Mouse (Mus musculus) small intestine, adult 2 months (tissue): ENCODE measurements around the gene Pex11b. TPM values are rescaled to one million over a fixed set of nuclear protein-coding genes. Genes with fewer than 3 reads are reported as not detected.
"Not testable (repeated sequence)": the region's sequence is repeated elsewhere in the genome, so short reads cannot be mapped to it uniquely, and the experiment has no call there.

Experiments
- H3K27ac ChIP-seq: fragments of 200-500 bp; 2 replicates; pipeline ENCODE4 v1.5.1; 2012; ENCODE audit warnings: low read depth, low read length, control low read depth, inconsistent platforms; ENCODE audit not compliant: insufficient read depth
- H3K27me3 ChIP-seq: fragments of 200-500 bp; 2 replicates; pipeline ENCODE4 v1.6.1; 2012; ENCODE audit warnings: mild to moderate bottlenecking, moderate library complexity, low read length, inconsistent platforms; ENCODE audit not compliant: control insufficient read depth, insufficient read depth
- H3K36me3 ChIP-seq: fragments of 200-500 bp; 2 replicates; pipeline ENCODE4 v1.6.1; 2012; ENCODE audit warnings: mild to moderate bottlenecking, low read length, control low read depth, inconsistent platforms; ENCODE audit not compliant: control insufficient read depth, insufficient read depth
- H3K4me1 ChIP-seq: fragments of 200-500 bp; 2 replicates; pipeline ENCODE4 v1.6.1; 2012; ENCODE audit warnings: low read length, inconsistent platforms, mixed read lengths; ENCODE audit not compliant: control insufficient read depth, insufficient read depth, insufficient read length
- H3K4me3 ChIP-seq: fragments of 200-500 bp; 2 replicates; pipeline ENCODE4 v1.5.1; 2012; ENCODE audit warnings: low read depth, mild to moderate bottlenecking, control low read depth, inconsistent platforms, low read length, moderate library complexity
- CTCF ChIP-seq: fragments of 200-500 bp; IDR thresholded peaks from 2 replicates; pipeline ENCODE4 v1.5.1; 2012; ENCODE audit warnings: low read depth, mild to moderate bottlenecking, control low read depth, inconsistent platforms, low read length, moderate library complexity, mixed read lengths; ENCODE audit not compliant: insufficient replicate concordance, insufficient read length; ENCODE audit errors: extremely low read depth
- POLR2A ChIP-seq: fragments of 200-500 bp; IDR thresholded peaks from 2 replicates; pipeline ENCODE4 v1.6.1; 2012; ENCODE audit warnings: low read depth, mild to moderate bottlenecking, control low read depth, inconsistent platforms, low read length, moderate library complexity
- WGBS: fragments of 180-500 bp; shearing (Covaris S2); methylation state at CpG from one replicate; pipeline ENCODE4 v1.1.7; 2018; 5-methylcytosine and 5-hydroxymethylcytosine counted together
- polyA plus RNA-seq: library from polyadenylated mRNA; depleted of rRNA; stranded (reverse); fragments of >200 nt; gene quantifications from 2 replicates; pipeline ENCODE4 v1.2.3, GENCODE M21; 2012

The Pex11b gene
- polyA plus RNA-seq, 1 experiment: 21.1 TPM

DNA sequence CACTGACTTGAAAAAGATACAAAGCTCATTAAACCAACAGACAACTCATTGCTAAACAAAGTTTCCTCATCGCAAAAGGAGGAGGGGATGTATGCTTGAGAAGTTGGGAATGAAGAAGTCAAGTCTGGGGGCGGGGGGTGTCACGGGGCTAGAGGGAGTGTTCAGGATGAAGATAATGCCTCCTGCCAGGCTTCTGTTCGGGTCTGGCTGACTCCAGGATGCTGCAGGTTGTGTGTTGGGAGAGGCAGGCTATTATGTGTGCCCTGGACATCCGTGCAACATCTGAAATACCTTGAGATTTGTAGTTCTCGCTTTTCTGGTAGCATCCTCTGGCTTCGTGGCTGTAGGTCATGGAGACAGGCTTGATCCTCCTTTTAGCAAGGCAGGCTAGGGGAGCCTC is 43.3 kb downstream of the Pex11b start:
- 78% methylated on average over 7 of the region's 7 CpGs for WGBS
- Histone ChIP-seq H3K4me1 (peaks cover 7% of the 10 kb centered on the region), H3K27ac (no peak overlapping the region), H3K4me3 (no peak overlapping the region), H3K27me3 (no peaks in the 10 kb centered on the region), H3K36me3 (no peaks in the 10 kb centered on the region)
- TF ChIP-seq POLR2A (no peak), CTCF (no peak)

DNA sequence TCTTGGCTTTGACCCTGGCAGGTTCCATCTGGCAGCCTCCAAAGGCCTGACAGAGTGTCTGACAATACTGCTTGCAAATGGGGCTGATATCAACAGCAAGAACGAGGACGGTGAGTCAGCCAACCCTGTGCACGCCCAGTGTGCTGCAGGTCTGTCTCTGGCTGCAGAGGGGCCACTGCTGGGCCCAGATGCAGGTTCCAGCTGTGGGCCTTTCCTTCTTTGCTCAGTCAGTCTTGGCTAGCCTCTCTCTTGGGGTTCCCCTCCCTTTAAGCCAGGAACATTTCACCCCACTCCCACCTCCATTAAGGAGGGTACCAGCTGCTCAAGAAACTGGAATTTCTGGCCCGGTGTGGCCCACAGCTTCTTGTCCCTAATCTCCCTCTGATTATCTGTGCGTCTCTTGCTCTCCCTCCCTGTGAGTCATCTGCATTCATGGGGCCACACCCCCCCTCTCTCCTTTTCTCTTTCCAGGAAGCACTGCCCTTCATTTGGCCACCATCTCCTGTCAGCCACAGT is 44.0 kb downstream of the Pex11b start:
- Histone ChIP-seq H3K27ac (no peak overlapping the region), H3K36me3 (no peaks in the 10 kb centered on the region), H3K4me1 (peaks cover 7% of the 10 kb centered on the region), H3K27me3 (0 out of 2 replicates have a peak, but pooled peaks cover 1% of the 10 kb centered on the region), H3K4me3 (no peak overlapping the region)
- 12% methylated on average over 5 of the region's 5 CpGs for WGBS
- no peak for TF ChIP-seq POLR2A
- no peak for TF ChIP-seq CTCF

DNA sequence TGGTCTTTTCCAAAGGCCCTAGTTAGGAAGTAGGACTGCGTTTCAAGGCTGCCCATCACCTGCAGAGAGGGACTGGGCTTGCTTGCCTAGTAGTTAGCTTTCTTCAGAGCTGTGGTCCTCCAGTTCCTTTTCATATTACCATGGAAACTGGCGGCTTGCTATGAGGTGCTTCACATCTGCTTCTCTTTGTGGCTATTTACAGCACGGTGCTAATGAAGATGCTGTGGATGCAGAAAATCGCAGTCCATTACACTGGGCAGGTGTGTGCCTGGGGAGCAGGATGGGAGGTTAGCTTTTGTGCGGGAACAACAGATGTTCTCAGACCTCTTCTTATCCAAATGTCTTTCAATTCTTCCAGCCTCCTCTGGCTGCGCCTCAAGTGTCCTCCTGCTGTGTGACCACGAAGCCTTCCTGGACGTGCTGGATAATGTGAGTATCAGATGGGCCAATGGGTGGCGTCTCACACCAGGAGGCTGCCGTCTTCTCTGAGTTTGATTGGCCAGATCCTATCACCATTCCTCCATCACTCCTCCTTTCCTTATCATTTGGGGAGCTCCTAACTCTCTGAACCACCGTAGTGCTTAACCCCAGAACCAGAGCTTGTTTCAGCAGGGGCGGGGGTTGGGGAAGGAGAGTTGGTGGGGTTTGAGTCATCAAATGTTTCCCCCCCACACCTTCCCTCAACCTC is 45.2 kb downstream of the Pex11b start:
- no peak for TF ChIP-seq CTCF
- no peak for TF ChIP-seq POLR2A
- Histone ChIP-seq H3K4me1 (peaks cover 8% of the 10 kb centered on the region), H3K27me3 (peaks cover 9% of the 10 kb centered on the region; the same call in 1 of the 2 replicates), H3K27ac (no peak overlapping the region), H3K36me3 (no peaks in the 10 kb centered on the region), H3K4me3 (no peak overlapping the region)
- 62% methylated on average over 12 of the region's 12 CpGs for WGBS

DNA sequence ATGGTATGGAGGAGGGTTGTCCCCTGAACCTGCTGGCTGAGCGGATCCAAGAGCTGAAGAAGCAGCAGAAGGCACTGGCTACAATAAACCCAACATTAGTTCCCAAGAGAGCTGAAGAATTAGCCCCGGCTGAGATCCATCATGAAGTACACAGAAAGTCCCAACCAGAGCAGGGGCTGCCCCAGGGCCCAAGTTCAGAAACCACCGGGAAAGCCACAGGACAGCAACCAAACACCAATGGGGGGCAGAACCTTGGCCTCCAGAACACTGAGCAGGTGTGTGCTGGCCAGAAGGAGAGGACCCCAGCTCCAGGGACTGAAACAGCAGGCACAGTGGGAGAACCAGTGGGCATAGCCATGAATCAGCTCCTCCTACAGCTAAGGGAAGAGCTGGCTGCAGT is 48.3 kb downstream of the Pex11b start:
- no peaks in the 10 kb centered on the region for H3K36me3 ChIP-seq
- H3K27ac ChIP-seq: no peak overlapping the region
- H3K4me1 ChIP-seq: peaks cover 5% of the 10 kb centered on the region
- no peak overlapping the region for H3K4me3 ChIP-seq
- H3K27me3 ChIP-seq: peaks cover 11% of the 10 kb centered on the region; the same call in 1 of the 2 replicates
- TF ChIP-seq POLR2A (no peak), CTCF (no peak)
- 86% methylated on average over 3 of the region's 3 CpGs for WGBS

DNA sequence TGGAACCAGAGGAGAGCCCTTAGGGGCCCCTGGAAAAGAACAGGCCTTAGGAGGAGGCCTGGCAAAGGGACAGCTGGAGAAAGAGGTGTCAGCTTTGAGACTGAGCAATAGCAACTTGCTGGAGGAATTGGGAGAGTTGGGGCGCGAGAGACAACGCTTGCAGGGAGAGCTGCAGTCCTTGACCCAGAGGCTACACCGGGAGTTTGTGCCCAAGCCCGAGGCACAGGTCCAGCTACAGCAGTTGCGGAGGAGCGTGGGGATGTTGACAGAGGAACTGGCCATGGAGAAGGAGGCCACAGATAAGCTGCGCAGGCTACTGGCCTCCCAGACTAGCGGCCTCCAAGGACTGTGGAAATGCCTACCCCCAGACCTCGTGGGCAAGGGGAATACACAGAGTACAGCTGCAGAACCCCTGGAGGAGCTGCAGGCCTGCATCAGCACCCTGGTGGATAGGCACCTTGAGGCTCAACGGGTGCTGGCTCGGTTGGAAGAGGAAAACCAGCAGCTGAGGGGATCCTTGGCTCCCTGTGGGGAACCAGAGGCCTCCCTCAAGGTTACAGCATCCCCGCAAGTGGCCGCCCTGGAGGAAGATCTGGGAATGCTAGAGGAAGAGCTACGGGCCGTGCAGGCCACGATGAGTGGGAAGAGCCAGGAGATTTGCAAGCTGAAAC is 49.1 kb downstream of the Pex11b start:
- WGBS: 56% methylated on average over 17 of the region's 17 CpGs
- TF ChIP-seq CTCF (no peak), POLR2A (no peak)
- H3K27me3 ChIP-seq: peaks cover 13% of the 10 kb centered on the region; the same call in 1 of the 2 replicates
- H3K36me3 ChIP-seq: no peaks in the 10 kb centered on the region
- H3K4me1 ChIP-seq: peaks cover 3% of the 10 kb centered on the region; the same call in 1 of the 2 replicates
- no peak overlapping the region for H3K27ac ChIP-seq
- peak overlapping the region; percentile 33; the same call in 1 of the 2 replicates for H3K4me3 ChIP-seq

DNA sequence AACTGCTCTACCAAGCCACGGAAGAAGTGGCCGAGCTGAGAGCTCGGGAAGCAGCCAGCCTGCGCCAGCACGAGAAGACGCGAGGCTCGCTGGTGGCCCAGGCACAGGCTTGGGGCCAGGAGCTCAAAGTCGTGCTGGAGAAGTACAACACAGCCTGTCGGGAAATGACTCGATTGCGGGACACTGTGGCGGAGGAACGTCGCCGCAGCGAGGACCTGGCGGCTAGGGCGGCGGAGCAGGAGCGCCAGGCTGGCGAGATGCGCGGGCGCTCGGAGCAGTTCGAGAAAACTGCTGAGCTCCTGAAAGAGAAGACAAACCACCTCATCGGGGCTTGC is 49.6 kb downstream of the Pex11b start:
- TF ChIP-seq POLR2A: no peak
- no peak for TF ChIP-seq CTCF
- Histone ChIP-seq H3K36me3 (no peaks in the 10 kb centered on the region), H3K27ac (no peak overlapping the region), H3K27me3 (peaks cover 16% of the 10 kb centered on the region), H3K4me3 (peak overlapping the region; percentile 33), H3K4me1 (peaks cover 3% of the 10 kb centered on the region; the same call in 1 of the 2 replicates)
- 12% methylated on average over 28 of the region's 28 CpGs for WGBS

DNA sequence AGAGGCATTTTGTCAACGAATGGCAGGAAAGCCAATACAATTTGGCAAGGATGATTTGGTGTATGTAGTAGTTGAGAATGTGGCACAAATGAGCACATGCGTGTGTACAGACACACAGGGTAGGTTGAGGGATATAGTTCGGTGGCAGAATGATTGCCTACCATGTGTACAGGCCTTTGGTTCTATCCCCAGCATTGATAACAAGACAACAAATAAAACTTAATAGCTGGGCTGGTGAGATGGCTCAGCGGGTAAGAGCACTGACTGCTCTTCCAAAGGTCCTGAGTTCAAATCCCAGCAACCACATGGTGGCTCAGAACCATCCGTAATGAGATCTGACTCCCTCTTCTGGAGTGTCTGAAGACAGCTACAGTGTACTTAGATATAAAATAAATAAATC is 50.9 kb downstream of the Pex11b start:
- WGBS: 89% methylated on average over 5 of the region's 5 CpGs
- not testable (repeated sequence) for H3K36me3 ChIP-seq, H3K4me3 ChIP-seq, H3K27ac ChIP-seq, H3K4me1 ChIP-seq
- H3K27me3 ChIP-seq: peaks cover 16% of the 10 kb centered on the region
